Mouse (Mus musculus): Measurements from ENCODE around the gene Klra3. TPM values are rescaled to one million over a fixed set of nuclear protein-coding genes. Genes with fewer than 3 reads are reported as not detected.

Klra3 gene
- polyA plus RNA-seq, 1 experiment from 2014 or later, result not detected

Other genes starting within 250 kb of the Klra3 start
- gene Klra8, start 207.7 kb downstream of the Klra3 start, polyA plus RNA-seq (2014; fragmentation: Nextera tagmentation; extraction: Ambion mirVana), result not detected in 2 replicates
- gene Klra9, start 144.5 kb downstream of the Klra3 start, polyA plus RNA-seq (2014; fragmentation: Nextera tagmentation; extraction: Ambion mirVana), result not detected in 2 replicates
- not detected in 2 replicates for gene Klra7, start 104.3 kb downstream of the Klra3 start, polyA plus RNA-seq (2014; fragmentation: Nextera tagmentation; extraction: Ambion mirVana)
- not detected in 2 replicates for gene Klra10, start 55.6 kb downstream of the Klra3 start, polyA plus RNA-seq (2014; fragmentation: Nextera tagmentation; extraction: Ambion mirVana)
- not detected in 2 replicates for gene Klra1, start 49.3 kb upstream of the Klra3 start, polyA plus RNA-seq (2014; fragmentation: Nextera tagmentation; extraction: Ambion mirVana)